Mouse (Mus musculus): Measurements from ENCODE around the gene Parp8. TPM values are rescaled to one million over a fixed set of nuclear protein-coding genes. Genes with fewer than 3 reads are reported as not detected.

Parp8 gene
- total and polyA plus RNA-seq, 3 experiments, result 7.9 to 9.5 (median 9.2) TPM

- H3K79me2 ChIP-seq (replicated peaks; ENCODE audit: control insufficient read depth, insufficient read depth, low read length), result peaks cover 7% of the 10 kb centered on the region; the same call in 1 of the 2 replicates
Measured at GRCm38 (mm10) chr13:116991560-116991959, 33.8 kb downstream of the Parp8 start.

DNA sequence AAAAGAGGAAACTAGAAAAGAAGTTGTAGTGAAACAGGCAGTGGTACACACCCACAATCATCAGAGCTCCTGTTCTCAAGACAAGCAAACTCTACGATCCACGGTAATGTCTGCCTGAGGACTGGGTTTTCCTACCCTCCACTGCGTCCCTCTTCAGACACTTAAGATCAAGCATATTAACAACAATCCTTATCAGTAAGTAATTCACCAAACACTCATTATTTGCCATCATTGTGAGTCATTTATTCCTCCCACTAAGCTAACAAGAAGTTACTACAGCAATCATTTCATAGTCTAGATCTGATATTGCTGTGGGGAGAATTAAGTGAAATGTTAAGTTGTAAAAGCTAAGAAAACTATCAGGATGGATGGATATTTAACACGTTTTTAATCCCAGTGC, 35.0 kb downstream of the Parp8 start:
- H3K9ac ChIP-seq (ENCODE audit: low read depth, low read length), result no peak overlapping the region
- H3K4me3 ChIP-seq, result no peak overlapping the region
- peaks cover 7% of the 10 kb centered on the region; the same call in 1 of the 2 replicates for H3K79me2 ChIP-seq (replicated peaks; ENCODE audit: control insufficient read depth, insufficient read depth, low read length)
- no peak for DNase-seq
- intact Hi-C loops (cut with DNase I), result no loop called here
- peaks cover 4% of the 10 kb centered on the region for H3K4me1 ChIP-seq (ENCODE audit: control insufficient read depth, insufficient read depth, low read length)
- H3K36me3 ChIP-seq (ENCODE audit: control insufficient read depth, insufficient read depth, low read length), result no peaks in the 10 kb centered on the region
- H3K27me3 ChIP-seq (ENCODE audit: control insufficient read depth, insufficient read depth, low read length), result no peaks in the 10 kb centered on the region
- TF ChIP-seq POLR2A (IDR thresholded peaks at IDR 0.05; ENCODE audit: insufficient read depth, low read depth, low read length), result no peak
- no peak for TF ChIP-seq EP300 (IDR thresholded peaks at IDR 0.05; ENCODE audit: insufficient read depth, low read depth, low read length)
- no peak for TF ChIP-seq CTCF (IDR thresholded peaks at IDR 0.05)
- 86% methylated on average over 4 of the region's 4 CpGs for WGBS
- no peak overlapping the region for H3K27ac ChIP-seq

More at GRCm38 (mm10) chr13:116991560-116991959, 33.8 kb downstream of the Parp8 start:
- DNase-seq, result no peak
- TF ChIP-seq POLR2A (IDR thresholded peaks at IDR 0.05; ENCODE audit: insufficient read depth, low read depth, low read length) (no peak), CTCF (IDR thresholded peaks at IDR 0.05) (no peak), EP300 (IDR thresholded peaks at IDR 0.05; ENCODE audit: insufficient read depth, low read depth, low read length) (no peak)
- Histone ChIP-seq H3K27me3 (ENCODE audit: control insufficient read depth, insufficient read depth, low read length) (no peaks in the 10 kb centered on the region), H3K27ac (no peak overlapping the region), H3K4me3 (no peak overlapping the region), H3K36me3 (ENCODE audit: control insufficient read depth, insufficient read depth, low read length) (no peaks in the 10 kb centered on the region), H3K4me1 (ENCODE audit: control insufficient read depth, insufficient read depth, low read length) (peaks cover 4% of the 10 kb centered on the region), H3K9ac (ENCODE audit: low read depth, low read length) (no peak overlapping the region)
- intact Hi-C loops (cut with DNase I), result no loop called here
- 82% methylated on average over 7 of the region's 7 CpGs for WGBS

DNA sequence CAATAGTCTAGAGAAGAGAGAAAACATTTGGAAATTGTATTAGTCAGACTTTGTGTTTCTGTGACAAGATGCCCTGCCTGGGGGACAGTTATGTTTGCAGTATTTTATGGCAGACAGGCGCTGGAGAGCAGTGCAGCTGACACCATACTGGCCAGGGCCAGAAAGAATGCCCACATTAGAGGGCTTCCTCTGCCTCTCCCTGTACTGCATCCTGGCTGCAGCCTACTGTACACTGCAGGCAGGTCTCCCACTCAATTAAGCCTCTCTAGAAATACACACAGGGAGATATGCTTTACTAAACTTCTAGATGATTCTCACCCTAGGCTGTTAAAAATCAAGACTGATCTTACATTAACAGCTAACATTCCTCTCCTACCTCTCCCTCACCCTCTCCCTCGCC, 36.6 kb downstream of the Parp8 start:
- no peaks in the 10 kb centered on the region for H3K27me3 ChIP-seq (ENCODE audit: control insufficient read depth, insufficient read depth, low read length)
- H3K4me1 ChIP-seq (ENCODE audit: control insufficient read depth, insufficient read depth, low read length), result peaks cover 4% of the 10 kb centered on the region
- H3K36me3 ChIP-seq (ENCODE audit: control insufficient read depth, insufficient read depth, low read length), result no peaks in the 10 kb centered on the region
- no peak overlapping the region for H3K9ac ChIP-seq (ENCODE audit: low read depth, low read length)
- H3K4me3 ChIP-seq, result no peak overlapping the region
- DNase-seq, result no peak
- peaks cover 7% of the 10 kb centered on the region; the same call in 1 of the 2 replicates for H3K79me2 ChIP-seq (replicated peaks; ENCODE audit: control insufficient read depth, insufficient read depth, low read length)
- WGBS, result 77% methylated on average over 2 of the region's 2 CpGs
- H3K27ac ChIP-seq, result no peak overlapping the region
- TF ChIP-seq EP300 (IDR thresholded peaks at IDR 0.05; ENCODE audit: insufficient read depth, low read depth, low read length), result no peak
- TF ChIP-seq CTCF (IDR thresholded peaks at IDR 0.05), result no peak
- TF ChIP-seq POLR2A (IDR thresholded peaks at IDR 0.05; ENCODE audit: insufficient read depth, low read depth, low read length), result no peak
- intact Hi-C loops (cut with DNase I), result no loop called here

- H3K79me2 ChIP-seq (replicated peaks; ENCODE audit: control insufficient read depth, insufficient read depth, low read length), result peaks cover 7% of the 10 kb centered on the region; the same call in 1 of the 2 replicates
- intact Hi-C loops (cut with DNase I), result no loop called here
Measured at GRCm38 (mm10) chr13:116988208-116988607, 37.1 kb downstream of the Parp8 start.

GRCm38 (mm10) chr13:116987284-116987683, 38.1 kb downstream of the Parp8 start:
- TF ChIP-seq POLR2A (IDR thresholded peaks at IDR 0.05; ENCODE audit: insufficient read depth, low read depth, low read length), result no peak
- Histone ChIP-seq H3K9ac (ENCODE audit: low read depth, low read length) (no peak overlapping the region), H3K27ac (no peak overlapping the region), H3K27me3 (ENCODE audit: control insufficient read depth, insufficient read depth, low read length) (no peaks in the 10 kb centered on the region), H3K36me3 (ENCODE audit: control insufficient read depth, insufficient read depth, low read length) (no peaks in the 10 kb centered on the region), H3K4me1 (ENCODE audit: control insufficient read depth, insufficient read depth, low read length) (peaks cover 4% of the 10 kb centered on the region), H3K79me2 (replicated peaks; ENCODE audit: control insufficient read depth, insufficient read depth, low read length) (peaks cover 7% of the 10 kb centered on the region; the same call in 1 of the 2 replicates), H3K4me3 (no peak overlapping the region)
- no peak for DNase-seq
- 64% methylated on average over 3 of the region's 3 CpGs for WGBS
- intact Hi-C loops (cut with DNase I), result no loop called here

More at GRCm38 (mm10) chr13:116988208-116988607, 37.1 kb downstream of the Parp8 start:
- H3K9ac ChIP-seq (ENCODE audit: low read depth, low read length), result no peak overlapping the region
- H3K27me3 ChIP-seq (ENCODE audit: control insufficient read depth, insufficient read depth, low read length), result no peaks in the 10 kb centered on the region
- no peak overlapping the region for H3K27ac ChIP-seq
- no peak overlapping the region for H3K4me3 ChIP-seq
- peaks cover 4% of the 10 kb centered on the region for H3K4me1 ChIP-seq (ENCODE audit: control insufficient read depth, insufficient read depth, low read length)
- TF ChIP-seq EP300 (IDR thresholded peaks at IDR 0.05; ENCODE audit: insufficient read depth, low read depth, low read length) (no peak), POLR2A (IDR thresholded peaks at IDR 0.05; ENCODE audit: insufficient read depth, low read depth, low read length) (no peak), CTCF (IDR thresholded peaks at IDR 0.05) (no peak)
- no peaks in the 10 kb centered on the region for H3K36me3 ChIP-seq (ENCODE audit: control insufficient read depth, insufficient read depth, low read length)
- 66% methylated on average over 7 of the region's 7 CpGs for WGBS
- no peak for DNase-seq

DNA sequence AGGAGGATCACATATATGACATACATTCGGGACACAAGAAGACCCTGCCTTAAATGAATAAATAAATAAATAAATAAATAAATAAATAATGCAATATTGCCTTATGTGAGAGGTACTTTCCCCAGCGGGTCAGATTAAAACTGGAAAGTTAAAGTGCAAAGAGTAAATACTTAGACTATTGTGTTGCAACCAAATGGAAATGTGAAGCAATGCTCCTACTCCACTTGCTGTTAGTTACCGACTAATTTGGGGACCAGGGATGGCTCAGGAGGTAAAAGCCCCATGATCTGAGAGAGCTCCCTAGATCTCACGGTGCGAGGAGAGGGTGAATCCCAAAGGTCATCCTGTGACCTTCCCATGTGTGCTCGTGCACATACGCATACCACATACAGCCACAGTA, 38.7 kb downstream of the Parp8 start:
- no peak for DNase-seq
- H3K4me1 ChIP-seq (ENCODE audit: control insufficient read depth, insufficient read depth, low read length), result peaks cover 4% of the 10 kb centered on the region
- whole genome bisulfite sequencing, result 94% methylated on average over 7 of the region's 7 CpGs
- intact Hi-C loops (cut with DNase I), result no loop called here
- no peaks in the 10 kb centered on the region for H3K27me3 ChIP-seq (ENCODE audit: control insufficient read depth, insufficient read depth, low read length)
- no peak overlapping the region for H3K27ac ChIP-seq
- H3K9ac ChIP-seq (ENCODE audit: low read depth, low read length), result no peak overlapping the region
- H3K79me2 ChIP-seq (replicated peaks; ENCODE audit: control insufficient read depth, insufficient read depth, low read length), result peaks cover 7% of the 10 kb centered on the region; the same call in 1 of the 2 replicates
- no peaks in the 10 kb centered on the region for H3K36me3 ChIP-seq (ENCODE audit: control insufficient read depth, insufficient read depth, low read length)
- TF ChIP-seq POLR2A (IDR thresholded peaks at IDR 0.05; ENCODE audit: insufficient read depth, low read depth, low read length) (no peak), EP300 (IDR thresholded peaks at IDR 0.05; ENCODE audit: insufficient read depth, low read depth, low read length) (no peak), CTCF (IDR thresholded peaks at IDR 0.05) (no peak)
- no peak overlapping the region for H3K4me3 ChIP-seq

Measured in heart, adult 2 months (tissue).